Mouse (Mus musculus) ES-E14 (cell line): Measurements from ENCODE around the gene St13.

Experiments used
- CHD2 ChIP-seq: IDR thresholded peaks from 2 replicates; pipeline ENCODE4 v1.6.1; 2014; ENCODE audit warnings: mild to moderate bottlenecking, low read depth, low read length, inconsistent platforms
- HCFC1 ChIP-seq: IDR thresholded peaks from 2 replicates; pipeline ENCODE4 v1.6.1; 2012; ENCODE audit warnings: low read length, inconsistent platforms, borderline replicate concordance; ENCODE audit not compliant: insufficient read depth
- MAFK ChIP-seq: IDR thresholded peaks from 2 replicates; pipeline ENCODE4 v1.6.1; 2014; ENCODE audit warnings: mild to moderate bottlenecking, low read depth, low read length, inconsistent platforms; ENCODE audit not compliant: insufficient read depth
- ZC3H11A ChIP-seq: IDR thresholded peaks from 2 replicates; pipeline ENCODE4 v1.6.1; 2012; ENCODE audit warnings: low read depth, mild to moderate bottlenecking, inconsistent platforms, low read length, borderline replicate concordance
- ZNF384 ChIP-seq: IDR thresholded peaks from 2 replicates; pipeline ENCODE4 v1.6.1; 2012; ENCODE audit warnings: low read depth, low read length, inconsistent platforms

GRCm38 (mm10) chr15:81374621-81375020 lies 25.3 kb downstream of the St13 start:
- TF ChIP-seq ZNF384, result no peak
- no peak for TF ChIP-seq MAFK
- no peak for TF ChIP-seq HCFC1
- no peak for TF ChIP-seq ZC3H11A
- no peak for TF ChIP-seq CHD2
